Mouse (Mus musculus) hematopoietic stem cell, adult 5-6 weeks (primary cell): ENCODE data around the gene Clec12b. TPM values are rescaled to one million over a fixed set of nuclear protein-coding genes. Genes with fewer than 3 reads are reported as not detected.
A peak's percentile ranks its signal among the peaks of the same experiment; 100 is the strongest.

Experiments used
- ATAC-seq, 2 experiments: fragments of 125-278 bp in 1 of 2; replicated peaks in 1 of 2; 2 replicates each; pipeline ENCODE4 v1.8.0; 2016 to 2017; ENCODE audit warnings: inconsistent platforms in 2 of 2, mild to moderate bottlenecking in 2 of 2, moderate number of reproducible peaks in 2 of 2, low read depth in 1 of 2, moderate TSS enrichment in 1 of 2; ENCODE audit not compliant: low FRiP score in 2 of 2, poor library complexity in 2 of 2, severe bottlenecking in 2 of 2, insufficient read depth in 1 of 2, low TSS enrichment in 1 of 2
- total RNA-seq: library from RNA; stranded (forward); fragments of 172-1452, 232-1000 nt; gene quantifications from 2 replicates; pipeline ENCODE4 v1.2.3, GENCODE M21; 2017

Clec12b gene
- 0.25 TPM in 1 of 2 replicates, not detected in the other for total RNA-seq

DNA sequence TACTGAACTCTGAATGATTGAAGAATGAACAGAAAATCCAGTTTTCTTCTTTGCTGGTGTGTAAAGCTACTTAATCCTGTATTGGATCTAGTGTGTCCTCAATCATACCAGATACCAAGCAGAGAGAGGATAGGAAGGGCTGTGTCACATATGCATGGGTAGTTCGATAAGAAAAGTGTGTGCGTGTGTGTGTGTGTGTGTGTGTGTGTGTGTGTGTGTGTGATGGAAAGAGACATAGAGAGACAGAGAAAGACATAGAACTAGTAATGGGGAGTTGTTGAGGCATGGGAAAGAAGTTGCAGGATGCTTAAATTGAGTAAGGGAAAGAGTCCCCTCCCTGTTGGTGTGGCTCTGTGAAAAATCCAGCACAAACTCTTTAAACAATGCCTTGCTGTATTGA, at the start of gene Clec12b:
TSS of gene Clec12b (minus strand) at position 101 of the 400 bp plus-strand sequence.
- ATAC-seq, result no peak

DNA sequence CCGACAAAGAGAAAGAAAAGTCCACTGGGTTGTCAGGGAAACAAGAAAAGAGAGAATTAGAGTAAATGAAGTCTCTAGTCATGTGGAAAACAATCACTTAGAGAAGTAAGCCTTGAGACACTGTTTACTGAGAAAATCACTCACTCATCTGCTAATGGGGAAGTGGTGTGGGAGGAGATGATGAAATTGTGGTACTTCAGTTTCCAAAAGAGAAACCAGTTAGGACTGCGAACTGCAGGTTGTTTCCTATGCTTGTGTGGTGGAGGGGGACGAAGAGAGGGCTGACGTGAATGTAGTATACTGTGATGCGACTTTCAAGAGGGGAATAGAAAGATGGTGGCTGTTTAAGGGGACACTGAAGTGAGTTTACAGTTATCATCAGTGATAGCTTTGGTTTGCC, 48.6 kb upstream of the Clec12b start:
- peak; percentile 99 to 100 for ATAC-seq

DNA sequence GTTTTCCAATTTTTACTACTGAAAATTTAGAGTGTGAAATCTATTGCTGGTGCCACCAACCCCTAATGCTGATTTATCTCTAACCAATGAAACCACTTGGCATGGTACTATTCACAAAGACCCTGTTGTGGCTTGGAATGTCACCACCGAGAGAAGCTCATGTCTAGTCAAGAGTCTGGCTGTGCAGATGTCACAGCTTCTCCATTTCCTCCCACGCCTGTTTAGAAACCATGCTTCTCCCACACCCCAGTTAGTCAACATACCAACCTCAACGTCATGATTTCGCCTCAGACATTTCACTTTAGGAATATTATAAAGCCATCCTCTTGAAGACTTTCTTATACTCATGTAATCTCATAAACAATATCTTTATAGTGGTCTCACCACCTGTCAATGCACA, 41.6 kb upstream of the Clec12b start:
- no peak for ATAC-seq

DNA sequence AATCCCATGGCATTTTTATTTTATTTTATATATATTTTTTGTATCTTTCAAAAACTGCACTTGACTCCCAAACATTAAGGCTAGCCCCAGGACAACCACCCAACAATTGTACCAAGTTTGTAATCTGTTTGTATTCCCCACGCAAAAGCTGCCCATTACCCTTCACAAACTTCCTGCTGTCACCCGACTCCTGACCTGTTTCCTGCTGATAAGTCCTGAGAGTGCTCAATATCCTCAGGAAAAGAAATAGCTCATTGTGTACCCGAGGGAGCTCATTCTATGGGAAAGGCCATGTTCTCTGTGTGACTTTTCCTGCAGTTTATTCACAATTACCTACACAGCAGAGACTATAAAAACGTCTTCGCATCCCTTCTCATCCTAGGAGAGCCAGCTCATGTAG, 40.1 kb upstream of the Clec12b start:
- ATAC-seq, result peak; percentile 68 to 72

DNA sequence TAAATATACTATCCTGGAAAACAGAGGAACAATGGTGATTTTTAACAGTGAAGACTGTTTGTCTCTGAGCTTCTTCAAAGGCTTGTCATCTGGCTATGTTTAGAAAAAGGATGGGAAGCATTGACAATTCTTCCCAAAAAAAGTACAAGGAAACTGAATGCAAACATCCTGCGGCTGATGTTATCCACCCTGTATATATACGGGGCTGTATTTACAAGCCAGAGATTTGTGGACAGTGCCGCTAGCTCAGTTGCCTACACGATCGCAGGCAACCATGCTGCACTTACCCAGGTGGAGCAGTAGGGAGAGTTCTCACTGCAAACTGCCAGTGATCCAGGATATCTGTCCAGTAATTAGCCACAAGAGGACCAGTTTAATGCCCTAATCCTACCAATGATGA, 39.5 kb upstream of the Clec12b start:
- no peak for ATAC-seq

DNA sequence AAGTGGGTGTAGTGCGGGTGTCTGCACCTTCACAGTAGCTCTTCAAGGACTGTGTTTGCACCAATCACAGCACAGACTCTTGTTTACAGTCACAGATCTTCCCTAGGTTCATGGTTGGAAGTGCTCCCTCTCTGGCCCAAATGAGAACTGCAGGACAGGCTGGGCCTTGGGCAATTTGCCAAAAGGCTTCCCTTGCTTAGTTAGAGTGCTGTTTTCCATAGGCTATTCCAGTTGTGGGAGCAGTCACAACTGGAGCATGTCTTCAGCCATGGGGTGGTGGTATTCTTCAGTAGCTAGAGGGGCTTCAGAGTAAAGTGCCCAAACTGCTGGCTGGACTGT, 38.0 kb upstream of the Clec12b start:
- peak; percentile 72 to 74 for ATAC-seq

DNA sequence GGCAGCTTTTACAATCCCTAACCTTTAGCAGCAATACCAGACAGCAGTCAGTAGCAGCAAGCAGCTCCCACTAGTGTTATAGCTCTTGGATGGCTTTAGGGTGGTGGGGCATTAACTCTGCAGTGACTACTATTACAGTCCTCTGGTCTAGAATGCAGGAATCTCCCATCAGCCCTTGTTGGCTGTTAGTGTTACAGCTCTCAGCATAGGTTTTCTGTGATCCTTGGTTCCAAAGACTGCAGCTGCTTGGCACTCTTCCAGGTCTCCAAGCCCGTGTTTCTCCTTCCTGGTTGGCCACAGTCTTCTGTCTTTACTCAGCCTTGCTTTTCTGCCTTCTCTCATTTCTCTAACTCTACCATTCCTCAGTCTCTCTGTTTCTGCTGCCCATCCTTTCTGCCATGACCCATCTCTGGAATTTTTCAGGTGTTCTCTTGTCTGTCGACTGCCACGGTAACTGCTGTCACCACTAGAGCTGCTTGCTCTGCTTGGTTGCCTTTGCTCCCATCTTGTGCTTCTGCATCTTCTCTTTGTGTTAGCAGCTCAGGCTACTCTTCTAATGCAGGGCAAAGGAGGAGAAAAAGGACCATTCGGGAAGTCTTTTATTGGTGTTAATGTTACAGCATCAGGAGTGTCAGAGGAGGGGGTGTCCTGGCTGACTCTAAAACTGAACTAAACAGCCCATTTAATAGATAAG, 37.5 kb upstream of the Clec12b start:
- ATAC-seq, result no peak

DNA sequence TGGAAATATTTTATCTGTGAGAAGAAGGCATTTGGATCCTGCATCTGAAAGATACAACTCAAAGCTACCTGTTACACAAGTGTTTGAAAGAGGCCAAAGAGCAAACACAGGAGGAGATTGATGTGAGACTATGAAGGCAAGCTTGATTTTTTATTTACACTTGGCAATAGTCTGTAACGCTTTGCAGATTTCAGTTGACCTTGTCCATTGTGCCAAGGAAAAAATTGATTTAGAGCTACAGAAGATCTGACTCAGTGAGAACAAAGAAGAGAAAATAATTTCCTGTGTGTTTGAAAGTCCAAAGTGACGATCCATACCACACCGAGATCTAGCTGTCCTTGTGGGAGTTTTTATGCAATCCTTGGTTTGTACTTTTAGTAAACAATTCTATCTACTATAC, 36.6 kb upstream of the Clec12b start:
- no peak for ATAC-seq

DNA sequence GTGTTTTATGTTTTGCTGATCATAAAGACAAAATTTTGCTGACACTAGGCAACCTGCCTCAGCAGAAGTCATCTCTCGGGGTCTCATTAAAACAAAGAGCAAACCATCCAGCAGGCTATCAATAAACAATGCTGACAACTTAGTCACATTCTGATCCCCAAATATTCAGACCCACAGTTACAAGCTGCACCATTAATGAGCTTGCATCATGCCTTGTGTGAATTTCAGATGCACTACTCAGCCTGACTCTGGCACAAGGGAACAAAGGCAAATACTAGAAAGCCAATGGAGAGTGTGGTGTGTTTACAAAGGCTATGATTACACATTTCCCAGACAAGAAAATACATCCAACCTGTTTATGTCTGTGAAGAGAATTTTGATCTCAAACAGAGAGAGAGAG, 28.5 kb upstream of the Clec12b start:
- ATAC-seq, result no peak

DNA sequence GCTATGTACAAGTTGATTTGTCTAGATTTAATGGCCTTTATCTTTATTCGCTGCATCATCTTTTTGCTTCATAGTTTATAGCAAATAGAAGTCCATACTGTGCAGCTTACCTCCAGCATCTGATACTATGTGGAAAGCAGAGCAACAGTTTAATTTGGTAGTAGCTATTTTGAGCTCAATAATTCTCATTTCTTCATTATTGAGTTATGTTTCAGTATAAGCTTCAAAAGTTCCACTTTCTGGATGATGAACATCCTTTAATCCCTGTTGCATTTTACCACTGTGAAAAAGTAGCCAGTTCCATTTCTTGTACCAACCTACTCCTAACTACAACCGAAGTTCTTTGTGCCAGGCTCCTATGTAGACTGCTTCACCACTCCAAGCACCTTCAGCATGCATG, 22.9 kb upstream of the Clec12b start, which contains the start of gene Clec9a:
TSS of gene Clec9a (plus strand) at position 301 of the 400 bp plus-strand sequence.
- ATAC-seq, result no peak

DNA sequence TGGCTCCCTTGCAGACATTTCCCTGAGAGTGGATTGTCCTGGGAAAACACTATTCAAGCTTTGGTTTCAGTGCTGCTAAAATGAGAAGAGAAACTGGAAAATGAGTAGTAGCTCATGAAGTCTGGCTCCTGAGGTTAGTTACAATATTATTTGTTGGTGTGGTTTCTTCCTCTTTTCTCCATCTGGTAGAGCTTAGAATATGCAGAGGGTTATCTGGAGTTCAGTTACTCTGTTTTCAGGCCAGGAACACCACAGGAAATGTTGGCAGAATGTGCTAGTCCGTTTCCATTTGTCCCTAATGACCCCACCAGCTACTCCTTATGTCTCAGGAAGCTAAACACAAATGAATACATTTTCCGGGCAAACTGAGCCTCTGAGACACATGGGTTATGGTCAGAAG, 21.6 kb upstream of the Clec12b start:
- ATAC-seq, result peak; percentile 81 to 90

DNA sequence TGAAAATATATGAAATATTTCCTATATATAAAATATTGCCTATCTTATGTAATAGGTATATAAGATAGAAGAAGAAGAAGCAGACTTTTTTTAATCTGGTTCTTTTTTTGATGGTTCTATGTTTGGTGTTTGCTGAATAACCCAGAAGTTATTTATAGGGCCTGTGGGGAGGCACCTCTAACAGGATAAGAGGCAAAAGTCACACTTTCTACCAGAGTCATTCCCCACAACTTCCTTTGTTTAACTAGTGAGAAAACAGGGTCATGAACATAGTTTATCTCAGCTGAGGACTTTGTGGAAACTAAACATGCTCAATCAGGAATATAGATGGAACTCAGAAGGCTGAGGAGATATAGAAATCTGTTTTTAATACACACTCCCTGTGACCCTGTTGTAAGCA, 20.3 kb upstream of the Clec12b start:
- peak; percentile 74 to 76 for ATAC-seq

DNA sequence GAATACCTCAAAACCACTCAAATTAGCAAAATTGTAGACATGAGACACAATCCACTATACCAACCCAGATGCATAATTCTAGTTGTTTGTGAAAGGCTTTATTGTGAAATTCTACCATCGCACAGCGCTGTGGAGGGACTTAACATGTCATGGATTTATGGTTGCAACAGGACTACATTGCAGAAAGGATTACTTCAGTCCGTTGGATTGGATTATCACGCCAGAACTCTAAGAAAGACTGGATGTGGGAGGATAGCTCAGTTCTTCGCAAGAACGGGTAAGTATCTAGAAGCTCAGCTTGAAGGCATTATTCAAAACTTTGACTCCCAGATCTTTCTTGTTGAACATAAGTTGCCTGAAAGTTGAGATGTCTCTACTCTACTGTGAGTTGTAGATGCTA, 17.7 kb upstream of the Clec12b start:
- ATAC-seq, result no peak

DNA sequence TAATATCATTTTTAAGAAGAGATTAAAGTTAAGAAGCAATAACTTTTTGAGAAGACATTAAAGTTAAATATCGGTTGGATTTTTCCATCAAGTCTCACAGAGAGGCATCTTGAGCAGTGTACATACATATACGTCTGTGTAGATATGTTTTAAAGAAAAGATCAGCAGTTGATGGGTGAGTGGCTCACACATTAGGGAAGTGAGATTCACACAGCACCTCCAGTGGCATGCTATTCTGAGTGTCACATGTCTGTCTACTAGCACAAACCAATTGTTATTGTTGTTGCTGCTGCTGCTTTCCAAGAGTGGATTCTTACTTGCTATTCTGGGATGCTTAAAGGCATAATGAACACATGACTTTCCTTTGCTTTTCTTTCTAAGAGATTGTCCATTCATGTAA, 16.7 kb upstream of the Clec12b start:
- ATAC-seq, result no peak

DNA sequence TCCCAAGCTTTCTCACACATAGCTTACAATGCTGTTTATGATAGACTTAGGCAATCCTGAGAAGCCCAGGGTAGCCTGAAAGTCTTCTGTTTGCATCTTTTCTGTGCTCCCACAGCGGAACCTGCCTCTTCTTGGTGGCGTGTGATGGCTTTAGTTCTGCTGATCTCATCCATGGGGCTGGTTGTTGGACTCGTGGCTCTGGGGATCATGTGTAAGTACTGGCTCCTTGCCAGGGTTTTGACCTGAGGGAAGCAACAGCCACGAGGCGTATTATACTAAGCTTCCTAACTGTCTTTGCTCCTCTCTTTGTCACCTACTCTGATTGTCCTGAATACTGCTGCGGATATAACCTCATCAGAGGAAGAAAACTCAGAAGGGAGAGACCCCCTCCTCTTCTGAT, 14.3 kb upstream of the Clec12b start:
- ATAC-seq, result 0 out of 4 replicates have a peak, but pooled peaks of 1 of the 2 experiments have one; percentile 37

DNA sequence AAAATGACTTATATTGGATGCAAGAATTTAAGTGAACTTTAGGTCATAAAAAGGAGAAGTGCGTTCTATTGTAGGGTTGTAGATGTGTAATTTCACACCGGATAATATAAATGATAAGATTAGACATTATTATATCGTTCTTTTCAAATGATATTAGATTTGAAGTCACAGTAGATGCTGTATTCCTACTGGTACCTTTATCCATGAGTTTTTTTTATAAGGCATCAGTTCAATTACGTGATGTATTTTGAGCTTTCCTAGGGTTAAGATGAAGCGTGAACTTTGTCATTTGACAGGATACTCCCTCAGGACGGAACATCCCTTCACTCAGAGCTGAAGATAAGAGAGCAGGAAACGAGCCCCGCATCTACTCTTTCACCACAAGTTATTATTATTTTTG, 11.3 kb upstream of the Clec12b start, which contains the start of gene Clec1b:
TSS of gene Clec1b (plus strand) at position 301 of the 400 bp plus-strand sequence.
- ATAC-seq, result no peak

DNA sequence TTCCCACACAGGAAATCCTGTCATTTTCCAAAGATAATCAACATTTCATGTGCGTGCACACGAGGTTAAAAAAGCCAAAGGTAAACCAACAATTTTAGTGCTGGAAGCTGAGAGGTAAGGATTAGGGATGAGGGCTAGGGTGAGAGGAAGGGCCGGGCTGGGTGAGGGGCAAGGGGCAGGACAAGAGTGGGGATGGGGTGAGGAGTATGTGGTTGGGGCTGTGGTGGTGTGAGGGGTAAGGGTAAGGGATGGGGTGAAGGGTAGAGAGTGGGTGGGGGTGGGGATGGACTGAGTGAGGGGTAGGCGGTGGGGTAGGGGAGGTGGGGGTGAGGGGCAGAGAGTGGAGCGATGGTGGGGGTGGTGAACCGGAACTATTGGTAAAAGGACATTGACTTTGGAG, 8.1 kb upstream of the Clec12b start:
- no peak for ATAC-seq

DNA sequence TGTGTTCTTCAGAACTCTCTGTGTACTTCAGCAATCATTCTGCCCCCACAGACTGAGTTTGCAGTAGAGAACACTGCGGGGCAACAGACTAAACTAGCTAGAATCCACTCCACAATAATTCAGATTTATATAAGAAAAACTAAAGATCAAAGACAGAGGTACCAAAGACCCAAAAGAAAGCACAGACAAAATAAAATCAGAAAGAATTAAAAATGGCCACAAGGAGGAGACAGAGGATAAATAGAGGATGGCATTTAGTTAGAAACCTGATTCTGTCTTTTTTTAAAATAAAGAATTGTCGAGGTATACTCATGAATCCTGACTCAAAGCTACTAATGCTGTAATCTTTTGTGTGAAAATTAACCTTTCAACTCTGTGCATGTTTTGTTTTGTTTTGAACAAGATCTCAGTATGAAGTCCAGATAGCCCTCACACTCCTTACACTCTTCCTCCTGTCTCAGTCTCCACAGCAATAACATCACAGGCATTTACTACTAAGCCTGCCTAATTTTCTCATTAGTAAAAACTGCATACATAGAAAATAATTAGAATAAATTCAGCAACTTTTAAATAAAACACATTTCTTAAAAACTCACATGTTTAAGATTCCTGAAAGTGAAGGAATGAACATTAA, 7.5 kb upstream of the Clec12b start:
- peak in 1 of 2 experiments; percentile 51; a peak in 1 of 4 replicates for ATAC-seq

DNA sequence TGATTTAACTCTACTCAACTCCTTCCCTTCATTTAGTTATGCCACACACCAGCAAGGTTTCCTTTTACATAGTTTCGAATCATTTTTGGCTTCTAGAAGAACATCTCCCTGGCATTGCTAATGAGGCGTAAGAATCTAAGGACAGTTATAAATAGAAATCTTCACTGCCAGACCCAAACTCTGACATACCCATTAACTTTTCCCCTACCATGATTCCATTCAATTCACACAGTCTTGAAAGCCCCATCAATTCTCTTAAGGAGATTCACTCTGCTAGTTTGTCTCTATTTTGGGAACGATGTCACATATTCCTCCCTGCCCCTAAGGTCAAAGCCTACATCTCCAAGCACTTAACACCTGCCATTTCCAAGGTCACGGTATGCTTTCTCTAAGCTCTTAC, 674 bp downstream of the Clec12b start:
- ATAC-seq, result no peak
